Mouse (Mus musculus) brain, embryonic 18.5 days (tissue): ENCODE measurements around the gene Vmn2r120.
"Not testable (repeated sequence)": the region's sequence is repeated elsewhere in the genome, so short reads cannot be mapped to it uniquely, and the experiment has no call there.

Source experiments
- DNase-seq: peaks from one replicate; pipeline ENCODE4 v3.0.0-alpha.2; 2012; ENCODE audit warnings: low read depth, low spot score

The Vmn2r120 gene

GRCm38 (mm10) chr17:57545405-57545804 lies at the start of gene Vmn2r120:
TSS of gene Vmn2r120 (minus strand) at chr17:57545505.
- DNase-seq, result no peak

GRCm38 (mm10) chr17:57587273-57587672 lies 42.0 kb upstream of the Vmn2r120 start:
- DNase-seq, result not testable (repeated sequence)

- no peak for DNase-seq
Measured at GRCm38 (mm10) chr17:57574075-57574705, 28.9 kb upstream of the Vmn2r120 start.
